Mouse (Mus musculus): ENCODE results near the gene Sall1. TPM values are rescaled to one million over a fixed set of nuclear protein-coding genes. Genes with fewer than 3 reads are reported as not detected.

Gene Sall1
- total RNA-seq, 1 experiment from 2014 or later: not detected

- no peak for DNase-seq
Observed at GRCm38 (mm10) chr8:88991780-88992509, 52.0 kb downstream of the Sall1 start.

- DNase-seq: no peak
Observed at GRCm38 (mm10) chr8:88991176-88991575, 52.8 kb downstream of the Sall1 start.

- DNase-seq: no peak
Observed at GRCm38 (mm10) chr8:88989002-88989401, 55.0 kb downstream of the Sall1 start.

GRCm38 (mm10) chr8:88983468-88983867, 60.5 kb downstream of the Sall1 start:
- no peak for DNase-seq

Small RNA genes lying within 50 kb of the gene (microRNA-seq; reads per million reads assigned to microRNA genes)
- 0 reads per million in 2 experiments for gene Mir8110

Measured in adrenal gland, postnatal 25 days (tissue).